Mouse (Mus musculus): ENCODE measurements at regions not wholly inside any gene's neighbourhood (a gene's known extent, or its start where the extent isn't known, plus 50 kb on each side); places are given as distances from the start of the nearest gene placed in this dataset.

- DNase-seq (ENCODE audit: low spot score): no peak
Measured at GRCm38 (mm10) chr5:136619315-136620231, 52.3 kb upstream of the Cux1 start.

- DNase-seq (ENCODE audit: low spot score): no peak
Measured at GRCm38 (mm10) chr5:136620234-136620633, 52.9 kb upstream of the Cux1 start.

GRCm38 (mm10) chr5:136621336-136622125 is 54.2 kb upstream of the Cux1 start:
- no peak for DNase-seq (ENCODE audit: low spot score)

- no peak for DNase-seq (ENCODE audit: low spot score)
Measured at GRCm38 (mm10) chr5:136622152-136622551, 54.9 kb upstream of the Cux1 start.

GRCm38 (mm10) chr5:136622721-136623542 is 55.6 kb upstream of the Cux1 start:
- DNase-seq (ENCODE audit: low spot score): peak; percentile 73

GRCm38 (mm10) chr5:136623791-136624190 is 56.5 kb upstream of the Cux1 start:
- no peak for DNase-seq (ENCODE audit: low spot score)

GRCm38 (mm10) chr5:136625176-136625991 is 58.1 kb upstream of the Cux1 start:
- DNase-seq (ENCODE audit: low spot score): no peak

- DNase-seq (ENCODE audit: low spot score): no peak
Measured at GRCm38 (mm10) chr5:136626142-136626771, 59.0 kb upstream of the Cux1 start.

- no peak for DNase-seq (ENCODE audit: low spot score)
Measured at GRCm38 (mm10) chr5:136626891-136627290, 59.6 kb upstream of the Cux1 start.

GRCm38 (mm10) chr5:136627671-136628292 is 60.5 kb upstream of the Cux1 start:
- no peak for DNase-seq (ENCODE audit: low spot score)

GRCm38 (mm10) chr5:136628502-136628901 is 61.2 kb upstream of the Cux1 start:
- no peak for DNase-seq (ENCODE audit: low spot score)

GRCm38 (mm10) chr5:136632286-136632685 is 60.7 kb upstream of the Myl10 start:
- no peak for DNase-seq (ENCODE audit: low spot score)

GRCm38 (mm10) chr5:136633901-136634300 is 59.0 kb upstream of the Myl10 start:
- DNase-seq (ENCODE audit: low spot score): no peak

- DNase-seq (ENCODE audit: low spot score): no peak
Measured at GRCm38 (mm10) chr5:136635119-136635518, 57.8 kb upstream of the Myl10 start.

GRCm38 (mm10) chr5:136636476-136636875 is 56.5 kb upstream of the Myl10 start:
- no peak for DNase-seq (ENCODE audit: low spot score)

- no peak for DNase-seq (ENCODE audit: low spot score)
Measured at GRCm38 (mm10) chr5:136637872-136638271, 55.1 kb upstream of the Myl10 start.

GRCm38 (mm10) chr5:136640871-136641619 is 51.9 kb upstream of the Myl10 start:
- DNase-seq (ENCODE audit: low spot score): no peak

GRCm38 (mm10) chr5:136642208-136642607 is 50.7 kb upstream of the Myl10 start:
- no peak for DNase-seq (ENCODE audit: low spot score)

Data from spleen, adult 12 weeks (tissue).